Comparison of ENCODE assay signal across 38 mouse cellular contexts in genomic region chr1:135868570-135868969, GRCm38 (mm10). TPM values are rescaled to one million over a fixed set of nuclear protein-coding genes. Genes with fewer than 3 reads are reported as not detected.
"Had no signal": no experiment of that assay in that cellular context is flagged by ENCODE, and none has a peak within 500 bp of the region (broad histone marks: within the 10 kb centered on the region; RNA-seq: fewer than 3 reads in every experiment).

No protein-coding gene starts in this region.

- H3K9me3 ChIP-seq: heart, embryonic 12.5 days; heart, embryonic 13.5 days; heart, embryonic 15.5 days; hindbrain, embryonic 10.5 days; hindbrain, embryonic 12.5 days; hindbrain, embryonic 13.5 days; hindbrain, embryonic 15.5 days; intestine, embryonic 15.5 days; kidney, embryonic 15.5 days had no signal

- H3K4me2 ChIP-seq: heart, embryonic 11.5 days; heart, embryonic 12.5 days; heart, embryonic 13.5 days; heart, embryonic 15.5 days; hindbrain, embryonic 12.5 days; hindbrain, embryonic 13.5 days; hindbrain, embryonic 14.5 days; hindbrain, embryonic 15.5 days; intestine, embryonic 15.5 days; kidney, embryonic 15.5 days had no signal

- H3K27me3 ChIP-seq: hindbrain, embryonic 15.5 days; intestine, embryonic 15.5 days had no signal

- DNase-seq: heart, postnatal 10 days; heart, postnatal 14 days; heart, postnatal 36 days; heart, postnatal 4 days; kidney, adult 11 months; kidney, adult 18-20 months; kidney, adult 2 months; kidney, adult 8-10 months; kidney, adult 9 months; kidney, postnatal 10 days; kidney, postnatal 14 days; kidney, postnatal 25 days; kidney, postnatal 36 days; kidney, postnatal 4 days; layer of hippocampus, adult 9-11 months; layer of hippocampus, postnatal 36 days had no signal

- H3K27ac ChIP-seq: heart, embryonic 13.5 days; heart, embryonic 15.5 days; hindbrain, embryonic 10.5 days; hindbrain, embryonic 12.5 days; hindbrain, embryonic 13.5 days; hindbrain, embryonic 14.5 days; hindbrain, embryonic 15.5 days; hindbrain, postnatal 0 days; intestine, embryonic 15.5 days; kidney, embryonic 15.5 days; kidney, postnatal 0 days; left cerebral cortex, adult 2 months had no signal

- H3K4me3 ChIP-seq: heart, embryonic 12.5 days; heart, embryonic 13.5 days; heart, embryonic 15.5 days; hindbrain, embryonic 10.5 days; hindbrain, embryonic 12.5 days; hindbrain, embryonic 13.5 days; hindbrain, embryonic 15.5 days; intestine, embryonic 15.5 days; kidney, embryonic 15.5 days; left cerebral cortex, adult 2 months had no signal

- H3K4me1 ChIP-seq: heart, embryonic 15.5 days; hindbrain, embryonic 10.5 days; hindbrain, embryonic 12.5 days; hindbrain, embryonic 13.5 days; hindbrain, embryonic 15.5 days; intestine, embryonic 15.5 days; kidney, embryonic 15.5 days had no signal

- H3K36me3 ChIP-seq: heart, embryonic 12.5 days; heart, embryonic 13.5 days; heart, embryonic 15.5 days; hindbrain, embryonic 10.5 days; hindbrain, embryonic 12.5 days; hindbrain, embryonic 13.5 days; hindbrain, embryonic 15.5 days; intestine, embryonic 15.5 days; kidney, embryonic 15.5 days had no signal

RNA-seq across cellular contexts. Expression of gene Tnnt2, which starts 32.4 kb away (rescaled TPM):
- total RNA-seq: hematopoietic stem cell, adult 5-6 weeks had no signal

RNA-seq across cellular contexts. Expression of gene Lad1, which starts 50.2 kb away (rescaled TPM):
- total RNA-seq: hematopoietic stem cell, adult 5-6 weeks had no signal

RNA-seq across cellular contexts. Expression of gene Pkp1, which starts 50.4 kb away (rescaled TPM):
- total RNA-seq: heart, adult 8-10 months; heart, postnatal 25 days; heart, postnatal 36 days; hematopoietic stem cell, adult 5-6 weeks; layer of hippocampus, adult 18-20 months; layer of hippocampus, adult 8-10 months; layer of hippocampus, postnatal 25 days; layer of hippocampus, postnatal 36 days had no signal
- polyA plus RNA-seq: hindbrain, embryonic 13.5 days; hindbrain, embryonic 14.5 days; inflammation-experienced regulatory T-cells, adult 6 months; kidney, embryonic 14.5 days had no signal
